Mouse (Mus musculus) liver, adult 2 months (tissue): ENCODE measurements at regions not wholly inside any gene's neighbourhood (a gene's known extent, or its start where the extent isn't known, plus 50 kb on each side); places are given as distances from the start of the nearest gene placed in this dataset.

Experiments used
- CTCF ChIP-seq: fragments of 200-500 bp; IDR thresholded peaks from 2 replicates; pipeline ENCODE4 v1.5.1; 2011; ENCODE audit warnings: low read depth, low read length, control low read depth
- POLR2A ChIP-seq: fragments of 200-500 bp; IDR thresholded peaks from 2 replicates; pipeline ENCODE4 v1.6.1; 2011; ENCODE audit warnings: low read length, control low read depth; ENCODE audit not compliant: insufficient read depth; ENCODE audit errors: extremely low read depth

DNA sequence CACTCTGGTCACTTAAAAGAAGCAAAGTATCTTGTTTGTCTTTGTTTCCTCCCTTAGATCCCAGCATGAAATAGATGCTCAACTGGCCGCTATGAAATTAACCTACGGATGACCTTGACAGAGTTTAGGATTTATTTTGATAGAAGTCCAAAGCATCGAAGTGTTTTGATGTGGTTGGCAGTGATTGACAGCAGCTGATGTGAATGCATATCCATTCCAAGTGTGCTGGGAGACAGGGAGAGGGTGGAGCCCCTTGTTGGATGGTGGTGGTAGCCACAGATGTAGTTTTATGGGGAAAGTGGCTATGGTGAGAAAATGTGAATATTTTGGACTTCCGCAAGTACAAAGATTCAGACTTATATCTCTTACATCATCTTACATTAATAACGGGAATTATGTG is 197.8 kb upstream of the Irx3 start:
- no peak for TF ChIP-seq CTCF
- no peak for TF ChIP-seq POLR2A
